24 mouse cellular contexts compared by ENCODE assay signal in the genomic region with DNA sequence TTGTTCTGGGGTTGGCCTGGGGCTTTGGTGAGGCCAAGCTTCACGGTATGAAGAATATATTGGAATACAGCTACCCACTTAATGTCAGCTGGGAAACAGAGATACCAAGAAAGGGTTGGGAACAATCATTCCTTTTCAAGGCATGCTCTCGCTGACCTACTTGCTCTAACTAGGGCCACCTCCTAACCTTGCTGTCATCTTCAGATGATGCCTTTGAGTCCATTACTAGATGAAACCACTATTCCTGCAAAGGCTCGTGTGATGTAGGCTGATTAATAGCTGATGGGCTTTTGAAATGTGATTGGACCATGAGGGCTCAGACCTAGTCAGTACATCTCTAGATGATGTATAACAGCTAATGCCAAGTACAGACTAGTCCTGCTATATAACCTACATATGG. TPM values are rescaled to one million over a fixed set of nuclear protein-coding genes. Genes with fewer than 3 reads are reported as not detected.
DNase-seq lines count a peak whose midpoint lies in the region; ATAC-seq and TF ChIP-seq lines count a peak whose summit lies in the region.
"Had no signal": no experiment of that assay in that cellular context is flagged by ENCODE, and none has a peak within 500 bp of the region (broad histone marks: within the 10 kb centered on the region; RNA-seq: fewer than 3 reads in every experiment).

No protein-coding gene starts in this region.

- peak; percentile 55 for DNase-seq in heart, adult 11 months
- no peak for DNase-seq in heart, postnatal 14 days
- no peak for DNase-seq in heart, postnatal 36 days
- no peak for DNase-seq in heart, adult 8-10 months (ENCODE audit: low spot score)
- DNase-seq: adrenal gland, postnatal 10 days; B cell, adult 2 months; cerebellum, adult 18-20 months; cerebellum, adult 9-10 months; cerebellum, postnatal 14 days; gastrocnemius, postnatal 14 days; kidney, adult 18-20 months; kidney, adult 9 months had no signal

- H3K4me2 ChIP-seq in heart, embryonic 12.5 days: no peak overlapping the region
- H3K4me2 ChIP-seq in heart, embryonic 16.5 days (ENCODE audit: low read depth, low read length): no peak overlapping the region
- H3K4me2 ChIP-seq in myocyte (ENCODE audit: low read depth): peak overlapping the region; percentile 31
- H3K4me2 ChIP-seq: forebrain, embryonic 13.5 days; hindbrain, embryonic 14.5 days had no signal

- intact Hi-C loops in heart, postnatal 14 days (cut with DNase I): no loop called here
- intact Hi-C loops in heart, postnatal 36 days (cut with DNase I): no loop called here

- H3K79me2 ChIP-seq in myocyte (ENCODE audit: control insufficient read depth, insufficient read depth): no peaks in the 10 kb centered on the region

- no peaks in the 10 kb centered on the region for H3K36me3 ChIP-seq in heart, embryonic 12.5 days
- H3K36me3 ChIP-seq in heart, embryonic 16.5 days (ENCODE audit: control insufficient read depth, insufficient read depth): no peaks in the 10 kb centered on the region
- no peaks in the 10 kb centered on the region for H3K36me3 ChIP-seq in myocyte (ENCODE audit: control insufficient read depth, insufficient read depth)
- H3K36me3 ChIP-seq: forebrain, embryonic 10.5 days; G1E had no signal

- H3ac ChIP-seq in myocyte (ENCODE audit: control insufficient read depth, insufficient read length): no peak overlapping the region

- 82% methylated on average over 3 of the region's 3 CpGs for WGBS in heart, embryonic 12.5 days
- WGBS in heart, embryonic 16.5 days: 80% methylated on average over 3 of the region's 3 CpGs

- H3K9ac ChIP-seq in heart, embryonic 12.5 days: no peak overlapping the region
- no peak overlapping the region for H3K9ac ChIP-seq in heart, embryonic 16.5 days (ENCODE audit: low read length)
- H3K9ac ChIP-seq: forebrain, embryonic 13.5 days; hindbrain, embryonic 14.5 days had no signal

- ATAC-seq in heart, embryonic 12.5 days (ENCODE audit: insufficient number of reproducible peaks, low FRiP score): no peak
- no peak for ATAC-seq in heart, embryonic 16.5 days (replicated peaks; ENCODE audit: extremely low read depth, insufficient read depth, low FRiP score)
- ATAC-seq: forebrain, embryonic 13.5 days; forebrain, embryonic 16.5 days; hindbrain, postnatal 0 days; inflammation-experienced regulatory T-cells, adult 6 months; intestine, embryonic 16.5 days; Patski had no signal

- H3K27me3 ChIP-seq in heart, embryonic 12.5 days (replicated peaks): no peaks in the 10 kb centered on the region
- no peaks in the 10 kb centered on the region for H3K27me3 ChIP-seq in heart, embryonic 16.5 days (ENCODE audit: control insufficient read depth, insufficient read depth, low read length)
- no peaks in the 10 kb centered on the region for H3K27me3 ChIP-seq in myocyte (ENCODE audit: control insufficient read depth, insufficient read depth, insufficient read length)
- H3K27me3 ChIP-seq: forebrain, embryonic 13.5 days; Patski had no signal

- H3K4me3 ChIP-seq in heart, embryonic 12.5 days: no peak overlapping the region
- no peak overlapping the region for H3K4me3 ChIP-seq in heart, embryonic 16.5 days (ENCODE audit: low read length)
- no peak overlapping the region for H3K4me3 ChIP-seq in myocyte
- H3K4me3 ChIP-seq: forebrain, embryonic 10.5 days; forebrain, embryonic 13.5 days had no signal

- H3K9me3 ChIP-seq in heart, embryonic 12.5 days (replicated peaks): no peaks in the 10 kb centered on the region
- H3K9me3 ChIP-seq in heart, embryonic 16.5 days (replicated peaks; ENCODE audit: control insufficient read depth, low read length): no peaks in the 10 kb centered on the region
- H3K9me3 ChIP-seq: forebrain, embryonic 10.5 days; forebrain, embryonic 13.5 days; G1E had no signal

- peaks cover 61% of the 10 kb centered on the region for H3K4me1 ChIP-seq in heart, embryonic 12.5 days (replicated peaks)
- H3K4me1 ChIP-seq in heart, embryonic 16.5 days (ENCODE audit: control insufficient read depth, insufficient read depth, low read length): peaks cover 39% of the 10 kb centered on the region

- H3K27ac ChIP-seq in heart, embryonic 12.5 days (ENCODE audit: poor library complexity, severe bottlenecking): peak overlapping the region; percentile 39; the same call in 1 of the 2 replicates
- H3K27ac ChIP-seq in heart, embryonic 16.5 days (ENCODE audit: low read length): peak overlapping the region; percentile 77
- H3K27ac ChIP-seq: forebrain, embryonic 10.5 days; forebrain, embryonic 13.5 days; hindbrain, embryonic 14.5 days; hindbrain, postnatal 0 days had no signal

- TF ChIP-seq POLR2A in myocyte (IDR thresholded peaks at IDR 0.05; ENCODE audit: insufficient read length, low read depth): no peak

TF ChIP-seq in myocyte, 11 proteins besides CTCF, POLR2A, EP300 and RAD21:
- no peak for TF ChIP-seq CEBPB (IDR thresholded peaks at IDR 0.05; ENCODE audit: insufficient read depth, poor library complexity, severe bottlenecking)
- no peak for TF ChIP-seq TCF12 (IDR thresholded peaks at IDR 0.05; ENCODE audit: insufficient read depth, poor library complexity, severe bottlenecking)

RNA-seq across cellular contexts. Expression of a gene that starts 33.1 kb away (rescaled TPM):
- 10 to 100 TPM; 31.7 to 32.6 TPM for total RNA-seq in heart, postnatal 14 days (2021)
- 58.9 and 64.4 TPM in 2 replicates for polyA plus RNA-seq in heart, embryonic 12.5 days (2016; fragmentation: Nextera tagmentation; extraction: Ambion mirVana)
- total RNA-seq in heart, postnatal 36 days (2021): 10 to 100 TPM in 1 of 2 experiments, 1 to 10 TPM in 1; 9.5 to 10.7 TPM
- 43.1 and 52.1 TPM in 2 replicates for polyA plus RNA-seq in heart, embryonic 16.5 days (2015; fragmentation: Nextera tagmentation; extraction: Ambion mirVana)
- total RNA-seq in heart, adult 8-10 months (2022): 10 to 100 TPM in 2 of 4 experiments, 1 to 10 TPM in 2; 8.6 to 18.9 (median 10.7) TPM
- polyA plus RNA-seq in myocyte (2012; fragmentation: generic; extraction: Trizol): 202 TPM
